Mouse (Mus musculus) brain, embryonic 14.5 days (tissue): ENCODE measurements around the gene Arhgef9.

Experiments used
- CTCF ChIP-seq: fragments of 200-500 bp; IDR thresholded peaks from 2 replicates; pipeline ENCODE4 v1.5.1; 2012; ENCODE audit warnings: inconsistent platforms, mild to moderate bottlenecking, moderate library complexity, borderline replicate concordance; ENCODE audit not compliant: insufficient read depth, insufficient read length; ENCODE audit errors: extremely low read depth
- POLR2A ChIP-seq: fragments of 200-500 bp; IDR thresholded peaks from 2 replicates; pipeline ENCODE4 v1.6.1; 2012; ENCODE audit warnings: mild to moderate bottlenecking, inconsistent platforms, borderline replicate concordance; ENCODE audit not compliant: poor library complexity, insufficient read depth, insufficient read length, severe bottlenecking; ENCODE audit errors: extremely low read depth

- peak; percentile 52; the same call in 1 of the 2 replicates for TF ChIP-seq CTCF
- TF ChIP-seq POLR2A = no peak
Observed at GRCm38 (mm10) chrX:95175978-95176377, 20.7 kb downstream of the Arhgef9 start.
